Mouse (Mus musculus): Measurements from ENCODE around the gene Pla1a. TPM values are rescaled to one million over a fixed set of nuclear protein-coding genes. Genes with fewer than 3 reads are reported as not detected.
A peak's percentile ranks its signal among the peaks of the same experiment; 100 is the strongest.

Pla1a gene
- total and polyA plus RNA-seq, 2 experiments from 2014 or later: 0.74 to 2.5 TPM

DNA sequence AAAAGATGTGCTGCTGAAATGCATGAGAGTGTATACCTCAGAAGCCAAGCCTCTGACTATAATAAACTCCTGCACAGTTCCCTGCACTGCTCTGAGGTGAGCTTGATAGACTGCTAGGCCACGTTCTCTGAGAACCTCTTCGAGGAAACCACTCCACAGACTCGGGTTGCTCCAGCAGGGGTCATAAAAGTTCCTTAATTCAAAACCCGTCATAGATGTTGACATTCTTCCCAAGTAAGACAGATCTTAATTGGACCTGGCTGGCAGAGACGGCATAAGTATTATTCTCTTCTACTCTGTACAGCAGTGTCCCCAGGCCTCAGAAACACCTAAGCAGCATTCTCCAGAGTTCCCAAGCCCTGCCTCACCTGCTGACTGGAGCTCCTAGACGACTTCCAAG is 82.0 kb downstream of the Pla1a start:
- ATAC-seq (no peak), DNase-seq (no peak)
- Histone ChIP-seq H3K9ac (no peak overlapping the region), H3K27ac (ENCODE audit: low read depth, low read length) (no peak overlapping the region), H3K27me3 (ENCODE audit: insufficient read depth, low read length) (no peaks in the 10 kb centered on the region), H3K4me2 (ENCODE audit: low read depth) (no peak overlapping the region), H3K9me3 (ENCODE audit: low read length) (no peaks in the 10 kb centered on the region), H3K4me3 (ENCODE audit: low read depth, low read length) (no peak overlapping the region), H3K4me1 (ENCODE audit: insufficient read depth) (0 out of 2 replicates have a peak, but pooled peaks cover 8% of the 10 kb centered on the region), H3K36me3 (ENCODE audit: insufficient read depth) (peaks cover 13% of the 10 kb centered on the region)
- no peak for TF ChIP-seq CTCF (IDR thresholded peaks at IDR 0.05; ENCODE audit: low read depth)
- 83% methylated on average over 6 of the region's 6 CpGs for WGBS

DNA sequence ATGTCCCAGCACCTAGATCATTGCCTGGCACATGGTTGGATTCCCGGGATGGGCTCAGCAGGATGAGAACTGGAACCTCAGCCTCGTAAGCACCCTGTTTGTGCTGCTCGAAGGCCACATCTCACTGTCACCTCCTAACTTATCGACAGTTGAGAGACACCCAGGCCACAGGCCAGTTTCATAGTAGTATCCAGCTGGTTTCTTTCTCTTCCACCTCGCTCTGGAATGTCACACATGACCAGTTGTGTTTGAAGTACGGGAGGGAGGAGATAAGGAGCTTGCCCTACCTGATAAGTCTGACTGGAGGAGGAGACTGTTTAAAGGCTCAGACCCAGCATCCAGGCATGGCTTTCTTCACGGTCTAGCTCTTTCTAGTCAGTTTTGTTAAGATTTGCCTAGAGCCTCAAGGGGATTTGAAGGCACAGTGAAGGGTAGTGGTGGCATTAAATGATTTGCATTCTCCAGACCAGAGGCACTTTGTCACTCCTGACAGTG is 82.5 kb downstream of the Pla1a start:
- Histone ChIP-seq H3K9ac (no peak overlapping the region), H3K4me3 (ENCODE audit: low read depth, low read length) (no peak overlapping the region), H3K27ac (ENCODE audit: low read depth, low read length) (no peak overlapping the region), H3K9me3 (ENCODE audit: low read length) (no peaks in the 10 kb centered on the region), H3K4me1 (ENCODE audit: insufficient read depth) (0 out of 2 replicates have a peak, but pooled peaks cover 8% of the 10 kb centered on the region), H3K36me3 (ENCODE audit: insufficient read depth) (peaks cover 13% of the 10 kb centered on the region), H3K27me3 (ENCODE audit: insufficient read depth, low read length) (no peaks in the 10 kb centered on the region), H3K4me2 (ENCODE audit: low read depth) (no peak overlapping the region)
- ATAC-seq (no peak), DNase-seq (no peak)
- no peak for TF ChIP-seq CTCF (IDR thresholded peaks at IDR 0.05; ENCODE audit: low read depth)
- WGBS: 91% methylated on average over 7 of the region's 7 CpGs

- Histone ChIP-seq H3K36me3 (ENCODE audit: insufficient read depth) (peaks cover 13% of the 10 kb centered on the region), H3K4me2 (ENCODE audit: low read depth) (no peak overlapping the region), H3K27me3 (ENCODE audit: insufficient read depth, low read length) (no peaks in the 10 kb centered on the region), H3K4me1 (ENCODE audit: insufficient read depth) (0 out of 2 replicates have a peak, but pooled peaks cover 8% of the 10 kb centered on the region), H3K4me3 (ENCODE audit: low read depth, low read length) (no peak overlapping the region), H3K9ac (no peak overlapping the region), H3K9me3 (ENCODE audit: low read length) (no peaks in the 10 kb centered on the region), H3K27ac (ENCODE audit: low read depth, low read length) (no peak overlapping the region)
- WGBS: 94% methylated on average over 2 of the region's 2 CpGs
- DNase-seq (no peak), ATAC-seq (no peak)
- TF ChIP-seq CTCF (IDR thresholded peaks at IDR 0.05; ENCODE audit: low read depth): no peak
Observed at GRCm38 (mm10) chr16:38349881-38350280, 83.1 kb downstream of the Pla1a start.

- DNase-seq: no peak
- Histone ChIP-seq H3K27me3 (ENCODE audit: insufficient read depth, low read length) (no peaks in the 10 kb centered on the region), H3K27ac (ENCODE audit: low read depth, low read length) (no peak overlapping the region), H3K4me2 (ENCODE audit: low read depth) (no peak overlapping the region), H3K36me3 (ENCODE audit: insufficient read depth) (peaks cover 13% of the 10 kb centered on the region), H3K4me1 (ENCODE audit: insufficient read depth) (0 out of 2 replicates have a peak, but pooled peaks cover 8% of the 10 kb centered on the region), H3K4me3 (ENCODE audit: low read depth, low read length) (no peak overlapping the region), H3K9ac (no peak overlapping the region), H3K9me3 (ENCODE audit: low read length) (no peaks in the 10 kb centered on the region)
- 92% methylated on average over 9 of the region's 9 CpGs for WGBS
- no peak for TF ChIP-seq CTCF (IDR thresholded peaks at IDR 0.05; ENCODE audit: low read depth)
- ATAC-seq: no peak
Observed at GRCm38 (mm10) chr16:38348217-38348761, 84.7 kb downstream of the Pla1a start.

DNA sequence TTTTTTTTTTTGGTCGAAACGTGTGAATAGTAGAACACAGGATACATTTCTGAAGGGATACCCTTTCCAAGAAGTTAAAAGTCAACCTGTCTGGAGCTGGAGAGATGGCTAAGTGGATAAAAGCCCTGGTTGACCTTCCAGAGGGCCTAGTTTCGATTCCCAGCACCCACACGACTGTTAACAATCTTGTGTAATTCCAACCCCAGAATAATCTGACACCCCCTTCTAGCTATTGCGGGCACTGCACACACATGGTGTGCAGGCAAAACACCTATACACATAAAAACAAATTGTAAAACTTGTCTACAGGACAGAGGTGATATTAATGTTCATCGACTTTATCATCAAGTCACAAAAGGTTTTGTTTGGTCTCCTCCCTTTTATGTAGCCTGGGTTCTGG is 85.4 kb downstream of the Pla1a start:
- Histone ChIP-seq H3K27ac (ENCODE audit: low read depth, low read length) (no peak overlapping the region), H3K9me3 (ENCODE audit: low read length) (no peaks in the 10 kb centered on the region), H3K27me3 (ENCODE audit: insufficient read depth, low read length) (no peaks in the 10 kb centered on the region), H3K9ac (peak overlapping the region; percentile 81; the same call in 1 of the 2 replicates), H3K4me3 (ENCODE audit: low read depth, low read length) (peak overlapping the region; percentile 85), H3K4me2 (ENCODE audit: low read depth) (peak overlapping the region; percentile 83), H3K4me1 (ENCODE audit: insufficient read depth) (0 out of 2 replicates have a peak, but pooled peaks cover 8% of the 10 kb centered on the region), H3K36me3 (ENCODE audit: insufficient read depth) (peaks cover 13% of the 10 kb centered on the region)
- ATAC-seq (no peak), DNase-seq (no peak)
- no peak for TF ChIP-seq CTCF (IDR thresholded peaks at IDR 0.05; ENCODE audit: low read depth)
- WGBS: 72% methylated on average over 6 of the region's 6 CpGs

DNA sequence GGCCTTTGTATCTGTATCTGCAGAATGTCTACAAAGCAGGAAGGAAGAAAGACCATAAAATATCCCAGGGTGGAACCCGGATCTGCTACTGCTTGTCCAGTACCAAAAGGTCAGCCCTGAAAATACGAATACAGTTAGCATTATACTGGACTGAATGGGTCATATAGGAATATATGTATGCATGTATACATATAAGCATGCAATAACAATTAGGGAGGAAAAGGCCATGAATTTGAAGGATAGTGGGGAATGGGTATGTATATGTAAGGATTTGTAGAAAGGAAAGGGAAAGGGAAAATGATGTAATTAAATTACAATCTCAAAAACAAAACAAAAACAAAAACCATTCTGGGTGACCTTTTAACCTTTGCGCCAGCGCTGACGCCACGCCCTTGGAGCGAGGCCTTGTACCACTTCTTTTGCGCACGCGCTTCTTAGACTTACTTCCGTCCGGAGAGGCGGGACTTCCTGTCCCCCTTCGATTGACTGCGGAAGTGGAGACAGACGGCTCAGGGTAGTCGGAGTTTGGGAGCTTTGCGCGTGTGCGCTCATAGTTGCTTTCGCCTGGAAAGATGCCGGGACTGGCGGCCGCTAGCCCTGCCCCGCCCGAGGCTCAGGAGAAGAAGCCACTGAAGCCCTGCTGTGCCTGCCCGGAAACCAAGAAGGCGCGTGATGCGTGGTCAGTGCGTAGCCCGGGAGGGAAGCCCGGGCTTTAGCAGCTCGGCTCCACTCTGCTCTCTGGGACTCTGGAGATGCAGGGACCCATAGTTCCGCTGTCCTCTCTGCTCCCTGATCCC is 86.2 kb downstream of the Pla1a start, which contains the start of the genes Cox17 and Gm21987:
Gene Cox17, plus strand, starts transcription at position 463 of the 797 bp plus-strand sequence.
Gene Gm21987, plus strand, starts transcription at position 512 of the 797 bp plus-strand sequence.
- Histone ChIP-seq H3K4me2 (ENCODE audit: low read depth) (peak within 1 kb of the TSS; percentile 83), H3K36me3 (ENCODE audit: insufficient read depth) (peaks cover 13% of the 10 kb centered on the region), H3K27ac (ENCODE audit: low read depth, low read length) (peak within 1 kb of the TSS; percentile 81), H3K4me3 (ENCODE audit: low read depth, low read length) (peak within 1 kb of the TSS; percentile 85), H3K9ac (peak within 1 kb of the TSS; percentile 81), H3K27me3 (ENCODE audit: insufficient read depth, low read length) (no peaks in the 10 kb centered on the region), H3K9me3 (ENCODE audit: low read length) (no peaks in the 10 kb centered on the region), H3K4me1 (ENCODE audit: insufficient read depth) (0 out of 2 replicates have a peak, but pooled peaks cover 8% of the 10 kb centered on the region)
- no peak for TF ChIP-seq CTCF (IDR thresholded peaks at IDR 0.05; ENCODE audit: low read depth)
- ATAC-seq: peak; percentile 99
- 4% methylated on average over 35 of the region's 35 CpGs for WGBS
- DNase-seq: peak; percentile 96

Other genes starting within 250 kb of the Pla1a start
- not detected in 2 replicates for gene Nr1i2, start 138.3 kb downstream of the Pla1a start, total RNA-seq (2014; rRNA removed)
- not detected in 2 replicates for gene Nr1i2, start 138.3 kb downstream of the Pla1a start, polyA plus RNA-seq (2015; fragmentation: Nextera tagmentation; extraction: Ambion mirVana)
- gene Maats1, start 91.0 kb downstream of the Pla1a start, total RNA-seq (2014; rRNA removed): 1.2 and 2.6 TPM in 2 replicates
- gene Maats1, start 91.0 kb downstream of the Pla1a start, polyA plus RNA-seq (2015; fragmentation: Nextera tagmentation; extraction: Ambion mirVana): 0.91 and 1.5 TPM in 2 replicates
- 12.9 and 51.7 TPM in 2 replicates for gene Cox17, start 86.2 kb downstream of the Pla1a start, total RNA-seq (2014; rRNA removed)
- 80.3 and 102 TPM in 2 replicates for gene Cox17, start 86.2 kb downstream of the Pla1a start, polyA plus RNA-seq (2015; fragmentation: Nextera tagmentation; extraction: Ambion mirVana)
- gene Gm21987, start 86.1 kb downstream of the Pla1a start, total RNA-seq (2014; rRNA removed): not detected in 2 replicates
- gene Gm21987, start 86.1 kb downstream of the Pla1a start, polyA plus RNA-seq (2015; fragmentation: Nextera tagmentation; extraction: Ambion mirVana): not detected in 2 replicates
- 0.14 and 0.38 TPM in 2 replicates for gene Popdc2, start 70.9 kb downstream of the Pla1a start, total RNA-seq (2014; rRNA removed)
- 0.39 TPM in 2 replicates for gene Popdc2, start 70.9 kb downstream of the Pla1a start, polyA plus RNA-seq (2015; fragmentation: Nextera tagmentation; extraction: Ambion mirVana)
- 40.8 and 42.9 TPM in 2 replicates for gene Adprh, start 19.6 kb upstream of the Pla1a start, total RNA-seq (2014; rRNA removed)
- gene Adprh, start 19.6 kb upstream of the Pla1a start, polyA plus RNA-seq (2015; fragmentation: Nextera tagmentation; extraction: Ambion mirVana): 130 and 134 TPM in 2 replicates
- 0.31 and 0.86 TPM in 2 replicates for gene Cd80, start 22.4 kb upstream of the Pla1a start, total RNA-seq (2014; rRNA removed)
- 0.25 and 0.30 TPM in 2 replicates for gene Cd80, start 22.4 kb upstream of the Pla1a start, polyA plus RNA-seq (2015; fragmentation: Nextera tagmentation; extraction: Ambion mirVana)
- gene Timmdc1, start 89.5 kb upstream of the Pla1a start, total RNA-seq (2014; rRNA removed): 30.3 and 34.3 TPM in 2 replicates
- gene Timmdc1, start 89.5 kb upstream of the Pla1a start, polyA plus RNA-seq (2015; fragmentation: Nextera tagmentation; extraction: Ambion mirVana): 22.2 and 27.2 TPM in 2 replicates
- 38.4 and 47.5 TPM in 2 replicates for gene Poglut1, start 117.1 kb upstream of the Pla1a start, total RNA-seq (2014; rRNA removed)
- gene Poglut1, start 117.1 kb upstream of the Pla1a start, polyA plus RNA-seq (2015; fragmentation: Nextera tagmentation; extraction: Ambion mirVana): 29.8 and 36.5 TPM in 2 replicates
- 12.1 and 16.2 TPM in 2 replicates for gene Tmem39a, start 125.6 kb upstream of the Pla1a start, total RNA-seq (2014; rRNA removed)
- 14.4 and 16.2 TPM in 2 replicates for gene Tmem39a, start 125.6 kb upstream of the Pla1a start, polyA plus RNA-seq (2015; fragmentation: Nextera tagmentation; extraction: Ambion mirVana)